Mouse (Mus musculus): ENCODE results near the gene Zfp207.
"Not testable (repeated sequence)": the region's sequence is repeated elsewhere in the genome, so short reads cannot be mapped to it uniquely, and the experiment has no call there.

The Zfp207 gene

GRCm38 (mm10) chr11:80410377-80410776 lies 27.3 kb downstream of the Zfp207 start:
- DNase-seq (ENCODE audit: low read depth, low spot score) = no peak

GRCm38 (mm10) chr11:80417085-80417484 lies 34.0 kb downstream of the Zfp207 start:
- DNase-seq (ENCODE audit: low read depth, low spot score) = peak; percentile 44

GRCm38 (mm10) chr11:80419743-80420142 lies 36.7 kb downstream of the Zfp207 start:
- DNase-seq (ENCODE audit: low read depth, low spot score) = no peak

- DNase-seq (ENCODE audit: low read depth, low spot score) = no peak
These were observed 37.3 kb downstream of the Zfp207 start for GRCm38 (mm10) chr11:80420202-80420984.

GRCm38 (mm10) chr11:80421421-80422047 lies 38.5 kb downstream of the Zfp207 start:
- DNase-seq (ENCODE audit: low read depth, low spot score) = no peak

GRCm38 (mm10) chr11:80424691-80425090 lies 41.6 kb downstream of the Zfp207 start:
- no peak for DNase-seq (ENCODE audit: low read depth, low spot score)

- DNase-seq (ENCODE audit: low read depth, low spot score) = peak; percentile 13
These were observed 42.2 kb downstream of the Zfp207 start for GRCm38 (mm10) chr11:80425247-80425778.

- not testable (repeated sequence) for DNase-seq (ENCODE audit: low read depth, low spot score)
These were observed 43.1 kb downstream of the Zfp207 start for GRCm38 (mm10) chr11:80426029-80426813.

- peak; percentile 99 for DNase-seq (ENCODE audit: low read depth, low spot score)
These were observed 45.4 kb downstream of the Zfp207 start, which contains the start of gene Psmd11 for GRCm38 (mm10) chr11:80428381-80429008. TSS of gene Psmd11 (plus strand) at chr11:80428615.

GRCm38 (mm10) chr11:80429009-80429475 lies 46.0 kb downstream of the Zfp207 start:
- DNase-seq (ENCODE audit: low read depth, low spot score) = peak; percentile 40

- no peak for DNase-seq (ENCODE audit: low read depth, low spot score)
These were observed 46.6 kb downstream of the Zfp207 start for GRCm38 (mm10) chr11:80429500-80430166.

- DNase-seq (ENCODE audit: low read depth, low spot score) = no peak
These were observed 47.4 kb downstream of the Zfp207 start for GRCm38 (mm10) chr11:80430366-80430910.

GRCm38 (mm10) chr11:80446916-80447315 lies 63.8 kb downstream of the Zfp207 start:
- no peak for DNase-seq (ENCODE audit: low read depth, low spot score)

- no peak for DNase-seq (ENCODE audit: low read depth, low spot score)
These were observed 66.8 kb downstream of the Zfp207 start for GRCm38 (mm10) chr11:80449859-80450258.

- DNase-seq (ENCODE audit: low read depth, low spot score) = no peak
These were observed 69.2 kb downstream of the Zfp207 start for GRCm38 (mm10) chr11:80452242-80452641.

GRCm38 (mm10) chr11:80453198-80453597 lies 70.1 kb downstream of the Zfp207 start:
- no peak for DNase-seq (ENCODE audit: low read depth, low spot score)

Data from brain, adult 2 months (tissue).